Mouse (Mus musculus) fibroblast of lung, adult 2 months (primary cell): ENCODE data around the gene Dnah9.
A peak's percentile ranks its signal among the peaks of the same experiment; 100 is the strongest.

Experiments used
- DNase-seq: peaks from one replicate; pipeline ENCODE4 v3.0.0-alpha.2; 2011; ENCODE audit warnings: low read depth

Dnah9 gene

GRCm38 (mm10) chr11:65794428-65795219, 373.7 kb downstream of the Dnah9 start:
- DNase-seq, result no peak

- peak; percentile 89 for DNase-seq
Observed at GRCm38 (mm10) chr11:65788154-65788553, 380.2 kb downstream of the Dnah9 start, which contains the start of gene Map2k4. TSS of gene Map2k4 (minus strand) at chr11:65788297.

- DNase-seq, result no peak
Observed at GRCm38 (mm10) chr11:65787421-65788151, 380.8 kb downstream of the Dnah9 start.

- DNase-seq, result no peak
Observed at GRCm38 (mm10) chr11:65786160-65786559, 382.2 kb downstream of the Dnah9 start.

- no peak for DNase-seq
Observed at GRCm38 (mm10) chr11:65781596-65781995, 386.8 kb downstream of the Dnah9 start.
